Mouse (Mus musculus) midbrain, embryonic 10.5 days (tissue): ENCODE results near the gene Map3k3. TPM values are rescaled to one million over a fixed set of nuclear protein-coding genes. Genes with fewer than 3 reads are reported as not detected.
"Not testable (repeated sequence)": the region's sequence is repeated elsewhere in the genome, so short reads cannot be mapped to it uniquely, and the experiment has no call there.

Experiments used
- DNase-seq: peaks from one replicate; pipeline ENCODE4 v3.0.0-alpha.2; 2017; ENCODE audit warnings: low spot score
- H3K27ac ChIP-seq: fragments of 300-500 bp; sonication (generic); replicated peaks from 2 replicates; pipeline ENCODE4 v1.5.1; 2016; ENCODE audit warnings: mild to moderate bottlenecking
- H3K27me3 ChIP-seq: fragments of 300-500 bp; sonication (generic); 2 replicates; pipeline ENCODE4 v1.6.1; 2016; ENCODE audit warnings: low read depth, mild to moderate bottlenecking; ENCODE audit not compliant: poor library complexity, severe bottlenecking
- H3K36me3 ChIP-seq: fragments of 300-500 bp; sonication (generic); 2 replicates; pipeline ENCODE4 v1.6.1; 2016; ENCODE audit warnings: mild to moderate bottlenecking, moderate library complexity
- H3K4me1 ChIP-seq: fragments of 300-500 bp; sonication (generic); 2 replicates; pipeline ENCODE4 v1.6.1; 2016
- H3K4me3 ChIP-seq: fragments of 300-500 bp; sonication (generic); 2 replicates; pipeline ENCODE4 v1.5.1; 2016; ENCODE audit warnings: mild to moderate bottlenecking, moderate library complexity
- H3K9me3 ChIP-seq: fragments of 300-500 bp; sonication (generic); replicated peaks from 2 replicates; pipeline ENCODE4 v1.6.1; 2016; ENCODE audit warnings: mild to moderate bottlenecking
- WGBS: fragments of 180-500 bp; shearing (Covaris S2); methylation state at CpG from one replicate; pipeline ENCODE4 v1.1.7; 2016; 5-methylcytosine and 5-hydroxymethylcytosine counted together
- polyA plus RNA-seq: library from polyadenylated mRNA; unstranded; fragments of >200 nt; fragmentation: Nextera tagmentation; extraction: Ambion mirVana; gene quantifications from 2 replicates; pipeline ENCODE4 v1.2.1, GENCODE M21; 2016

The Map3k3 gene
- polyA plus RNA-seq, 1 experiment from 2014 or later: 21.9 TPM

DNA sequence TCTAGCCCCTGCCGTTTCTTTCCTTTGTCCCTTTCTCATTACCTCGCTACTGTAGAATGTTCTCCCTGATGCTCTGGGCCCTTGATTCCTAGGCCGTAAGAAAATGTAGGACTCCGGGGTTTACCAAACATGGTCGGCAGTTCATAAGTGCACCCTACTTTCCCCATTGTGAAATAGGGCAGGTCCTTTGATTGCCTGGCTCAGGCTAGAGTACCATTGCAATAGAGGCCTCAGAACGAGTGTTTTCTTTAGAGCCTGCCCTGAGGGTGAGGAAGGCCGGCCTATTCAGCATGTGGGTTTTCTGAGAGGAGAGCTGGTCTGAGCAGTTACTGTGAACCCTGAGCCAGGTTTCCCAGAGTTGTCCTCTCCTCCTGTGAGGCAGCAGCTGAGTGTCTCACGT is 26.4 kb upstream of the Map3k3 start:
- DNase-seq: no peak
- Histone ChIP-seq H3K27ac (no peak overlapping the region), H3K4me3 (no peak overlapping the region), H3K27me3 (no peaks in the 10 kb centered on the region), H3K9me3 (no peaks in the 10 kb centered on the region), H3K36me3 (peaks cover 71% of the 10 kb centered on the region), H3K4me1 (no peaks in the 10 kb centered on the region)
- WGBS: 87% methylated on average over 8 of the region's 8 CpGs

DNA sequence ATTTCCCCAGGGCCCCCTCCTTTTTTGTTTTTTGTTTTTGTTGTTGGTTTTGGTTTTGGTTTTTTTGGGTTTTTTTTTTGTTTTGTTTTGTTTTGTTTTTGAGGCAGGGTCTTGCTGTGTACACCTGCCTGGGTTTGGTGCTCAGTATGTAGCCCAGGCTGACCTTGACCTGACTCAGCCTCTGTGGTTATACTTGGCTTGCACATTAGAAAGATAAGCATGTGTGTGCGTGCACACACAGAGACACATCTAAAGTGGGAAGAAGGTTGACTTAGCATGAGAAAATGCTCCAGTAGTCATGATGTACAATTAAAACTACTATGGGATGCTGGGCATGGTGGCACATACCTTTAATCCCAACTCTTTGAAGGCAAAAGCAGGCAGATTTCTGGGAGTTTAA is 23.9 kb upstream of the Map3k3 start:
- peaks cover 46% of the 10 kb centered on the region for H3K36me3 ChIP-seq
- H3K9me3 ChIP-seq: no peaks in the 10 kb centered on the region
- no peak overlapping the region for H3K27ac ChIP-seq
- DNase-seq: no peak
- no peak overlapping the region for H3K4me3 ChIP-seq
- H3K4me1 ChIP-seq: no peaks in the 10 kb centered on the region
- 93% methylated on average over 1 of the region's 1 CpGs for WGBS
- no peaks in the 10 kb centered on the region for H3K27me3 ChIP-seq

DNA sequence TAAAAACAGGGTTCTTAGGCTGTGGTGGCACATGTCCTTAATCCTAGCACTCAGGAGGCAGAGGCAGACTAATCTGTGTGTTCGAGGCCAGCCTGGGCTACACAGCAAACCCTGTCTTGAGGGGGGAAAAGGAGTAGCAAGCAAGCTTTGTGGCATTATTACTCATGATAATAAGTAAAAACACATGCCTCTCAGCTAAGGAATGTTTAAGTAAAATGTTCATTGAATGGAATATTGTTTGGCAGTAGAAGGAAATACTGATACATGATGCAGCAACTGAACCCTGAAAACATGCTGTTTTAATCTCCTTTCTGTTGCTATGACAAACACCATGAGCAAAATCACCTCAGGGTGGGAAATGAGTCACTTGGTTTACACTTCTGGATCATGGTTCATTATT is 23.1 kb upstream of the Map3k3 start:
- H3K4me3 ChIP-seq: no peak overlapping the region
- 93% methylated on average over 1 of the region's 1 CpGs for WGBS

DNA sequence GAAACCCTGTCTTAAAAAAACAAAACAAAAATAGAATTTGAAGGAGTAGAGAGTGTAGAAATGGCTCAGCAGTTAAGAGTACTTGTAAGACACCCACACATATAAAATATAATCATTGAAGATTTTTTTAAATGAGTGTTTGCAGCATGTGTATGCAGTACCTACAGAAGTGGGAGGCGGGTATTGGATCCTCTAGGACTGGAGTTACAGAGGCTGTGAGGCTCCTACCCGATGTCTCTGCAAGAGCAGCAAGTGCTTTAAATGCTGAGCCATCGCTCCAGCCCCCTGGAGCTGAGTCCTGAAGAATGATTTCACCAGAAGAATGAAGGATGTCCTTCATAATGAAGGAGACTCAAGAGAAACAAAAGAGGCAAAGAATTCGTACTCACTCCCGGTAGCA is 20.7 kb upstream of the Map3k3 start:
- peaks cover 13% of the 10 kb centered on the region for H3K4me1 ChIP-seq
- WGBS: 82% methylated on average over 5 of the region's 5 CpGs
- no peak overlapping the region for H3K4me3 ChIP-seq
- no peak overlapping the region for H3K27ac ChIP-seq
- H3K27me3 ChIP-seq: no peaks in the 10 kb centered on the region
- no peak for DNase-seq
- H3K9me3 ChIP-seq: no peaks in the 10 kb centered on the region
- peaks cover 14% of the 10 kb centered on the region for H3K36me3 ChIP-seq

More for the DNA sequence above, 23.1 kb upstream of the Map3k3 start:
- Histone ChIP-seq H3K27ac (no peak overlapping the region), H3K4me1 (no peaks in the 10 kb centered on the region), H3K9me3 (no peaks in the 10 kb centered on the region), H3K36me3 (peaks cover 39% of the 10 kb centered on the region), H3K27me3 (no peaks in the 10 kb centered on the region)
- DNase-seq: no peak

DNA sequence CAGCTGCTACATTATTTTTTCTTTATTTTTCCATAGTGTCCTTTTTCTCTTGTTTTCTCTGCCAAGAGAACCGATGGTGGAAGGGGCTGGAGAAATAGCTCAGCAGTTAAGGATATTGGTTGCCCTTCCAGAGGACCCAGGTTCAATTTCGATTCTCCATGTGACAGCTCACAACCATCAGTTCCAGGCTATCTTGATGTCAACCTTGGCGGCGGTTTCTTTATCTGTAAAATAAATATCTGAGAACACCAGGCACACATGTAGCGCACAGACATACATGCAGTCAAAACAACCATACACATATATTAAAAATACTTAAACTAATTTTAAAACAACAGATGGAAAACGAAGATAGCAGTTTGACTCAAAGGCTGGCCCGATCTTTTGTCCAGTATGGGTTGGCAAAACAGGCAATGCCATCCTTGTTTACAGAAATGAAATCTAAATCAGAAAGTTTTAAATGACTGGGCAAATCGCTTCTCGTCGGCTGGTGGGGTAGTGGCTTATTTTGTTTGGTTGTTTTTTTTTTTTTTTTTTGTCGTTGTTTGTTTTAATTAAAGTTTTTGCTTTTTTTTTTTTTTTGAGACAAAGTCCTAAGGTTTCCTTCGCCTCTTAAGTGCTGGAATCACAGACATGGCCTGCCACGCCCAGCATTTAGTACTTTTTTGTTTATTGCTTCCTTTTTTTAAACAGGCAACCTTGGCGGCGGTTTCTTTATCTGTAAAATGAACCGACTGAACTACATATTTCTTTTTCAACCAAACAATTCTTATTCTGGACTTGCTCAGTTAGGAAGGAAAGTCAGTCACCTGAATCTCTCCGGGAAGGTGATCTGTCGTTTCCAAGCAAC is 19.1 kb upstream of the Map3k3 start:
- Histone ChIP-seq H3K4me1 (peaks cover 13% of the 10 kb centered on the region), H3K27ac (peak overlapping the region; percentile 85; the same call in 1 of the 2 replicates), H3K27me3 (no peaks in the 10 kb centered on the region), H3K4me3 (peak overlapping the region; percentile 83), H3K9me3 (no peaks in the 10 kb centered on the region), H3K36me3 (peaks cover 6% of the 10 kb centered on the region; the same call in 1 of the 2 replicates)
- WGBS: 48% methylated on average over 18 of the region's 18 CpGs
- DNase-seq: no peak

DNA sequence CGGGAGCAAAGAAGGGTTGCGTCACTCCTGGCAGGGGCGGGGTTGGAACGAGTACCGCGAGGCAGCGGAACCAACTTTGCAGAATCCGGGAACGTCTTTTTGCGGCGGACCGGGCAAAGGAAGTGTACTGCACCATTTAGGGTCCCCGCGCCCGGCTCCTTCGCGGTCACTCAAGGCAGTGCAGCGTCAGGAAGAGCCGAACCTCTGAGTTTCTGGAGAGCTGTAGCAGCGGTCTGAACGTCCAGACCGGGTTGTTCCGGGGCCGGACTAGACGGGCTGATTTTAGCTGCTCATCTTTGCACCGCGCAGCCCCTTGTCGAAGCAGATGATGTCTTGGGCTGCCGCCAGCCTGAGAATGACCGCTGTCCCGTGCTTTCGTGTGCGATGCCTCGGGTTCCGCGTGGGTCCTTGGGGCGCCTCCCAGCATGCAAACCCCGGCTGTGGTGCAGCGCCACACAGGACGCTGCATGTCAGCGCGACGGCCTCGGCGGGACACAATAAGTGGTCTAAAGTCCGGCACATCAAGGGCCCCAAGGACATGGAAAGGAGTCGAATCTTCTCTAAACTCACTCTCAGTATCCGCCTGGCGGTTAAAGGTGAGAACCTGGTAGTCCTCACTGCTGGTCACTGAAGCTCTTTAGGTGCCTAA is 18.4 kb upstream of the Map3k3 start, which contains the start of gene Taco1:
TSS of gene Taco1 (plus strand) at position 139 of the 649 bp plus-strand sequence.
- Histone ChIP-seq H3K4me1 (peaks cover 13% of the 10 kb centered on the region), H3K9me3 (no peaks in the 10 kb centered on the region), H3K36me3 (peaks cover 10% of the 10 kb centered on the region), H3K4me3 (peak within 1 kb of the TSS; percentile 83), H3K27me3 (no peaks in the 10 kb centered on the region), H3K27ac (peak within 1 kb of the TSS; percentile 85)
- DNase-seq: peak; percentile 93
- WGBS: under 1% methylated on average over 49 of the region's 49 CpGs

DNA sequence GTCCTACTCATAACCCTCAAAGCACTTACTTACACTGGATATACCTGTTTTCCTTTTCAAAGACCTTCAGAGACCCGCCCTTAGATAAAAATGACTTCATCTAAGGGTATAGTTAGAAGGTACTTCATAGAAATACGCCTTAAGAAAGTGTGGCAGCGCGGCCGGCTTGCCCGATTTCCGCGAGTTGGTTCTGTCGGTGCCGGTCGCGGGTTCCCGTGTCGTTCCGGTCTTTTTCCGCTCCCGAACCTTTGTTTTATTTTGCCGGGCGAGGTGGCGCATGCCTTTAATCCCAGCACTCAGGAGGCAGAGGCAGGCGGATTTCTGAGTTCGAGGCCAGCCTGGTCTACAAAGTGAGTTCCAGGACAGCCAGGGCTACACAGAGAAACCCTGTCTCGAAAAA is 17.8 kb upstream of the Map3k3 start:
- peak overlapping the region; percentile 85 for H3K27ac ChIP-seq
- H3K9me3 ChIP-seq: not testable (repeated sequence)
- peaks cover 13% of the 10 kb centered on the region for H3K4me1 ChIP-seq

DNA sequence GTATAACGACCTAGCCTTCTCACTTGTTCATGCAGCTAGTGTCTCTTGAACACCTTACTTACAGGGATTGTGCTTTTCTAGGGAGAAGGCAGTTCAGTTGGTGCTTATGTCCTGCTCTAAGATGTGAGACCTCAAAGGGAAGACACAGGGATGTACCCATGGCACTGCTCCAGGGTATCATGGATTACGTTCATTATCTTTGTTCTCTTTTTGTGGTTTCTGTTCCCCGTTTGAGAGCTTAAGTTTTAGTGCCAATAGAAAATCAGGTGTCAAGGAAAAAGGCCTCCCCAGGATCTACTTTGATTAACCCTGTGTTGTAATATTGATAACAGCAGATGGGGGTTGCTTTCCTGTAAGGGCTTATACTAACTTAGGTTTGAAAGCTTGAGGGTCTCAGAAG is 10.6 kb upstream of the Map3k3 start:
- Histone ChIP-seq H3K27ac (no peak overlapping the region), H3K9me3 (no peaks in the 10 kb centered on the region), H3K4me1 (no peaks in the 10 kb centered on the region), H3K27me3 (no peaks in the 10 kb centered on the region), H3K4me3 (no peak overlapping the region), H3K36me3 (peaks cover 37% of the 10 kb centered on the region)
- no peak for DNase-seq
- 86% methylated on average over 3 of the region's 3 CpGs for WGBS

More for the DNA sequence above, 17.8 kb upstream of the Map3k3 start:
- 18% methylated on average over 23 of the region's 23 CpGs for WGBS
- Histone ChIP-seq H3K4me3 (peak overlapping the region; percentile 83), H3K36me3 (peaks cover 13% of the 10 kb centered on the region)
- peak; percentile 75 for DNase-seq
- not testable (repeated sequence) for H3K27me3 ChIP-seq

DNA sequence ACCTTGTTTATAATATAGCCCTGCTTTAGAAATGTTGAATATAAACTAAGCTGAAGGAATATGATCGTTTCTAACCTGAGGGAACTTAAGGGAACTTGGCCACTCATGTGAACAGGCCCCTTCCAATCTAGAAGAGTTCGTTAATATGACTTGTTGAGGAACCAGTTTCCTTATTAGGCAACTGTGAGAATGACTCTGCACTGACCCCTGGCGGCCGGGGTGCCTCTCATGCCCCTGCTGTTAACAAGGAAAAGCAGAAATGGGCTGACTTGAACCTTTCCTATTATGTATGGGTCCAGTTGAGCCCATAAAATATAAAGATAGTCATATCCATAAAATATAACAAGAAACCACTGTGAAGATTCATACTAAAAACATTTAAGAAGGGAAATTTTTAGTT is 8.1 kb upstream of the Map3k3 start:
- DNase-seq: peak; percentile 74
- H3K36me3 ChIP-seq: peaks cover 26% of the 10 kb centered on the region
- H3K4me3 ChIP-seq: no peak overlapping the region
- no peak overlapping the region for H3K27ac ChIP-seq
- H3K27me3 ChIP-seq: no peaks in the 10 kb centered on the region
- H3K4me1 ChIP-seq: no peaks in the 10 kb centered on the region
- WGBS: 8% methylated on average over 4 of the region's 4 CpGs
- H3K9me3 ChIP-seq: no peaks in the 10 kb centered on the region

DNA sequence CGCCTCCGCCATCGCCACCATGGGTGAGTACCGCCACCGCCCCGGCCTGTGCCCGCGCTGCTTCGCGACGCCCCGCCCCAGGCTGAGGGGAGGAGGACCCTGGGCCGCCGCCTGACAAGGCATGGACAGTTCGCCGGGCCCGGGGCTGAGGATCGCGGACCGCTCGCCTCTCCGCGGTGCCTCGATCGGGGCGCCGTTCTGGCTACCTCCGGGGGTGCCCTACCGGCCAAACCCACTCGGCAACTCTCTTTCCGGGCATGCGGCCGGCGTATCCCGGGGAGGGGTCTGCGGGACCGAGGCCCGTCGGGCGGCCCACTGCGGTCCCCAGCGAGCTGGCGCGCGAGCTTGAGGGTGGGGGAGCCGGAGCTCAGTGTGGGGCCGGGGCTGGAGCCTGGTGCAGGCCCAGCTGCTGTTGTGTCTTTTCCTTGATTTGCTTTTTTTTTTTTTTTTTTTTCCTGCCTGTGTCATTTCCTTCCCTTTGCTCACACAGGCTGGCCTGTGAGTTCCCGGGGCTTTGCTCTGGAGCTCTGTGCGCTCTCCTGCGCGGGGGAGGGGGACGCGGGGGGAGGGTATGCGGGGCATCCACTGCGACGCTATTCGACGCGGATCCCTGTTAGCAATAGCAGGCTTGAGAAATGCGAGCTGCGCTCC is 623 bp downstream of the Map3k3 start:
- Histone ChIP-seq H3K27ac (peak overlapping the region; percentile 97), H3K4me1 (peaks cover 29% of the 10 kb centered on the region), H3K9me3 (no peaks in the 10 kb centered on the region), H3K36me3 (no peaks in the 10 kb centered on the region), H3K27me3 (no peaks in the 10 kb centered on the region), H3K4me3 (peak overlapping the region; percentile 97)
- DNase-seq: peak; percentile 85
- under 1% methylated on average over 59 of the region's 61 CpGs for WGBS

DNA sequence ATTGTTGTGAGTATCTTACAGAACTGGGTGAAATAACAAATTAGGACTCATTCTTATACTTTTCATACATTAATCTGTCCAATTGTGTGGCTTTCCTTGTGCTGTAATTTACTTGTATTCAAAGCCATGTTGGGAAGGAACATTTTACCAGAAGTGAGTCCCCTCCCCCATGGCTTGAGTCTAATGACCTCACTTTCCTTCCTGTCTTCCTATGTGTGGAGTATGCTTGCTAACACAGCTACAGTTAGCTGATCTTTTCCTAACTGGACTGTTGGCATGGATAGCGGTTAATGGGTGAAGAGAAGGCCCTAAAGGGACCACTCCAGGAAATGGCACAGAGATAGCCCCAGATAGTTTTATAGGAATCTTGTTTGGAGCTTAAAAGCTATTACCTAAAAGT is 13.8 kb downstream of the Map3k3 start:
- Histone ChIP-seq H3K4me1 (no peaks in the 10 kb centered on the region), H3K36me3 (peaks cover 24% of the 10 kb centered on the region), H3K27ac (no peak overlapping the region), H3K27me3 (no peaks in the 10 kb centered on the region), H3K9me3 (no peaks in the 10 kb centered on the region), H3K4me3 (no peak overlapping the region)
- 91% methylated on average over 1 of the region's 1 CpGs for WGBS
- DNase-seq: no peak

DNA sequence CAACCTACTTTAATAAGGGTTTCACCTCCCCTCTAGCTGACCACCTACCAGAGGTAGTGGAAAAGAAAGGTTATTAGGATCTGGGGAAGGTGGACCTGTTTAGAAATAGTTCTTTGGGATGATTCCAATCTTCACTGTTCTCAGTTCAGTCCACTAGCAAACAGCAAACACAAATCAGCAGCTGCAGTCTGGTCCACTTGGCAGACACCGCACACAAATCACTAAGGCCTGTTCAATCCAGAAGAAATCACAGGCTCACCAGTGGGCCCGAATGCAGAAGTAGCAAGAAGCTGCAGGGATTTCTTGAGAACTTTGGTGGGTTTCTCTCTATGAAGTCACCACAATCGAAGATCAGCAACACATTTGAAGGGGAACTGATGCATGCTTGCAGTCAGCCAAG is 18.5 kb downstream of the Map3k3 start:
- Histone ChIP-seq H3K27me3 (no peaks in the 10 kb centered on the region), H3K4me3 (no peak overlapping the region), H3K4me1 (no peaks in the 10 kb centered on the region), H3K27ac (no peak overlapping the region), H3K36me3 (peaks cover 26% of the 10 kb centered on the region), H3K9me3 (no peaks in the 10 kb centered on the region)
- WGBS: 91% methylated on average over 3 of the region's 3 CpGs
- DNase-seq: no peak
